Mouse (Mus musculus): Measurements from ENCODE around the gene Cst6.

- TF ChIP-seq CTCF (conservative IDR thresholded peaks at IDR 0.05; ENCODE audit: low read length) (no peak), POU5F1 (IDR thresholded peaks at IDR 0.05; ENCODE audit: borderline replicate concordance, low read length) (no peak)
These were observed 23.4 kb upstream of the Cst6 start for GRCm38 (mm10) chr19:5372724-5373123.
